Mouse (Mus musculus) MEL (cell line): ENCODE results near the gene Nup35.

Experiments used
- CHD2 ChIP-seq: IDR thresholded peaks from 2 replicates; pipeline ENCODE4 v1.6.1; 2011; ENCODE audit warnings: low read length, improper control_type of control experiment
- CTCF ChIP-seq, 3 experiments: IDR thresholded peaks in 2 of 3; conservative IDR thresholded peaks in 1 of 3; 2 replicates each; pipeline ENCODE4 v1.5.1; 2011 to 2012; ENCODE audit warnings: low read length in 3 of 3, low read depth in 2 of 3, mild to moderate bottlenecking in 2 of 3, improper control_type of control experiment in 1 of 3, inconsistent platforms in 1 of 3, mixed read lengths in 1 of 3, moderate library complexity in 1 of 3; ENCODE audit not compliant: control insufficient read depth in 1 of 3, insufficient read depth in 1 of 3, poor library complexity in 1 of 3, severe bottlenecking in 1 of 3
- E2F4 ChIP-seq: IDR thresholded peaks from 2 replicates; pipeline ENCODE4 v1.6.1; 2011; ENCODE audit warnings: low read depth, low read length, improper control_type of control experiment, borderline replicate concordance
- ETS1 ChIP-seq: IDR thresholded peaks from 2 replicates; pipeline ENCODE4 v1.6.1; 2012; ENCODE audit warnings: low read depth, mild to moderate bottlenecking, inconsistent platforms, low read length, improper control_type of control experiment, moderate library complexity
- GABPA ChIP-seq: IDR thresholded peaks from 2 replicates; pipeline ENCODE4 v1.6.1; 2012; ENCODE audit warnings: low read depth, mild to moderate bottlenecking, inconsistent platforms, low read length, improper control_type of control experiment, moderate library complexity
- MAFK ChIP-seq: IDR thresholded peaks from 2 replicates; pipeline ENCODE4 v1.6.1; 2011; ENCODE audit warnings: low read depth, mild to moderate bottlenecking, low read length, improper control_type of control experiment, borderline replicate concordance
- MYC ChIP-seq: IDR thresholded peaks from 2 replicates; pipeline ENCODE4 v1.6.1; 2011; ENCODE audit warnings: low read depth, mild to moderate bottlenecking, low read length, improper control_type of control experiment, moderate library complexity
- NRF1 ChIP-seq: IDR thresholded peaks from 2 replicates; pipeline ENCODE4 v1.6.1; 2014; ENCODE audit warnings: low read depth, mild to moderate bottlenecking, inconsistent platforms, low read length, improper control_type of control experiment, moderate library complexity; ENCODE audit not compliant: poor library complexity, insufficient read depth, severe bottlenecking
- POLR2A ChIP-seq, 2 experiments: IDR thresholded peaks; 2 replicates each; pipeline ENCODE4 v1.6.1; 2011 to 2012; ENCODE audit warnings: low read length in 2 of 2, mild to moderate bottlenecking in 2 of 2, control low read depth in 1 of 2, improper control_type of control experiment in 1 of 2, low read depth in 1 of 2, moderate library complexity in 1 of 2; ENCODE audit not compliant: control insufficient read depth in 1 of 2, insufficient read depth in 1 of 2, poor library complexity in 1 of 2
- SIN3A ChIP-seq: IDR thresholded peaks from 2 replicates; pipeline ENCODE4 v1.6.1; 2012; ENCODE audit warnings: low read length, improper control_type of control experiment, inconsistent platforms
- TCF12 ChIP-seq: IDR thresholded peaks from 2 replicates; pipeline ENCODE4 v1.6.1; 2014; ENCODE audit warnings: low read depth, mild to moderate bottlenecking, inconsistent platforms, low read length, improper control_type of control experiment, moderate library complexity
- USF1 ChIP-seq: IDR thresholded peaks from 2 replicates; pipeline ENCODE4 v1.6.1; 2014; ENCODE audit warnings: low read depth, mild to moderate bottlenecking, inconsistent platforms, low read length, improper control_type of control experiment, moderate library complexity
- ZKSCAN1 ChIP-seq: IDR thresholded peaks from 2 replicates; pipeline ENCODE4 v1.6.1; 2012; ENCODE audit warnings: low read depth, mild to moderate bottlenecking, inconsistent platforms, low read length, improper control_type of control experiment, moderate library complexity

DNA sequence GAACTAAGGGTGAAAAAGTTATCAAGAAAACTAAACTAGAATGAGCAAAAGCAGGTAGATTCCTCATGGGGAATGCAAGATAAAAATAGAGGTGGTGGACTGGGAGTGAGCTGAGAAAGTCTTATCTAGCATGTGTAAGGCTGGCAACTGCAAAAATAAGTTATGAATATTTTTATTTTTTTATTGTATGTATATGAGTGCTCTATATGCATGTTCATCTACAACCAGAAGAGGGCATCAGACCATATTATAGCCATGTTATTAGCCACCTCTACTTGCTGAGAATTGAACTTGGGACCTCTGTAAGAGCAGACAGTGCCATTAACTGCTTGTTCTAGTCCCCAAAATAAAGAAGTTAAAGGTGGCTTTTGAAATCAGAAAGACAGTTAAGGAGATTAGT lies 44.4 kb downstream of the Nup35 start:
- no peak for TF ChIP-seq NRF1
- no peak for TF ChIP-seq SIN3A
- TF ChIP-seq CTCF (IDR thresholded peaks at IDR 0.05 in 2 of 3, conservative IDR thresholded peaks at IDR 0.05 in 1 of 3; ENCODE audit: control insufficient read depth in 1 of 3, insufficient read depth in 1 of 3, low read depth in 2 of 3, low read length in 3 of 3, poor library complexity in 1 of 3, severe bottlenecking in 1 of 3) = peak in 1 of 3 experiments; percentile 34; a peak in 3 of 6 replicates
- no peak for TF ChIP-seq MAFK
- TF ChIP-seq USF1 = no peak
- no peak for TF ChIP-seq MYC
- no peak for TF ChIP-seq POLR2A (IDR thresholded peaks at IDR 0.05; ENCODE audit: control insufficient read depth in 1 of 2, insufficient read depth in 1 of 2, low read depth in 1 of 2, low read length in 2 of 2, poor library complexity in 1 of 2)
- TF ChIP-seq TCF12 = no peak; the same call in 1 of the 2 replicates
- 0 out of 2 replicates have a peak, but pooled peaks have one; percentile 22 for TF ChIP-seq ETS1
- no peak for TF ChIP-seq CHD2
- TF ChIP-seq ZKSCAN1 = no peak
- TF ChIP-seq E2F4 = no peak
- no peak for TF ChIP-seq GABPA
